8 mouse cellular contexts compared by ENCODE assay signal in genomic region chr13:111809466-111810228, GRCm38 (mm10). TPM values are rescaled to one million over a fixed set of nuclear protein-coding genes. Genes with fewer than 3 reads are reported as not detected.
A peak's percentile ranks its signal among the peaks of the same experiment; 100 is the strongest.
DNase-seq lines count a peak whose midpoint lies in the region; ATAC-seq and TF ChIP-seq lines count a peak whose summit lies in the region.

No protein-coding gene starts in this region.

- H3K36me3 ChIP-seq in intestine, embryonic 16.5 days (ENCODE audit: control insufficient read depth, insufficient read depth, low read length): no peaks in the 10 kb centered on the region
- H3K36me3 ChIP-seq in liver, adult 2 months (ENCODE audit: control insufficient read depth, insufficient read depth, low read length): no peaks in the 10 kb centered on the region

- no peaks in the 10 kb centered on the region for H3K27me3 ChIP-seq in intestine, embryonic 16.5 days (replicated peaks; ENCODE audit: control insufficient read depth, insufficient read depth, low read length)
- H3K27me3 ChIP-seq in liver, adult 2 months (ENCODE audit: control insufficient read depth, insufficient read depth, low read length): no peaks in the 10 kb centered on the region

- peak overlapping the region; percentile 94 for H3K27ac ChIP-seq in intestine, embryonic 16.5 days (ENCODE audit: low read length)
- peak overlapping the region; percentile 88 for H3K27ac ChIP-seq in liver, adult 2 months (replicated peaks; ENCODE audit: insufficient read depth, low read depth, low read length)

- H3K79me2 ChIP-seq in liver, adult 2 months (ENCODE audit: control insufficient read depth, insufficient read depth, low read length): peaks cover 8% of the 10 kb centered on the region; the same call in 1 of the 2 replicates

- peak; percentile 49 for DNase-seq in urinary bladder, postnatal 25 days (ENCODE audit: low spot score)
- DNase-seq in urinary bladder, postnatal 10 days (ENCODE audit: low spot score): no peak
- peak; percentile 80 to 87 for DNase-seq in cerebellum, postnatal 14 days
- DNase-seq in gastrocnemius, postnatal 25 days: peak; percentile 48
- peak; percentile 70 for DNase-seq in liver, adult 2 months (ENCODE audit: extremely low read depth, low read depth, low spot score)
- DNase-seq in neural tube, embryonic 10.5 days (ENCODE audit: extremely low spot score, low spot score): peak; percentile 76
- DNase-seq in urinary bladder, postnatal 36 days (ENCODE audit: low spot score in 2 of 2): peak; percentile 59 to 61

- TF ChIP-seq CTCF in liver, adult 2 months (IDR thresholded peaks at IDR 0.05; ENCODE audit: low read depth, low read length): no peak

- no peak for TF ChIP-seq POLR2A in liver, adult 2 months (IDR thresholded peaks at IDR 0.05; ENCODE audit: extremely low read depth, insufficient read depth, low read length)

- H3K4me1 ChIP-seq in intestine, embryonic 16.5 days (ENCODE audit: control insufficient read depth, insufficient read depth, low read length): peaks cover 16% of the 10 kb centered on the region
- peaks cover 9% of the 10 kb centered on the region for H3K4me1 ChIP-seq in liver, adult 2 months (ENCODE audit: control insufficient read depth, insufficient read depth, low read length)

- 2% methylated on average over 29 of the region's 29 CpGs for WGBS in intestine, embryonic 16.5 days
- 4% methylated on average over 29 of the region's 29 CpGs for WGBS in liver, adult 2 months

- peak; percentile 61 for ATAC-seq in intestine, embryonic 16.5 days

- no peaks in the 10 kb centered on the region for H3K9me3 ChIP-seq in intestine, embryonic 16.5 days (ENCODE audit: control insufficient read depth, low read length)

- peak overlapping the region; percentile 98 for H3K4me3 ChIP-seq in intestine, embryonic 16.5 days (ENCODE audit: low read length)
- H3K4me3 ChIP-seq in liver, adult 2 months (ENCODE audit: insufficient read depth, low read depth, low read length): peak overlapping the region; percentile 91

- peak overlapping the region; percentile 86 for H3K4me2 ChIP-seq in intestine, embryonic 16.5 days (ENCODE audit: low read depth, low read length)

- peak overlapping the region; percentile 98 for H3K9ac ChIP-seq in intestine, embryonic 16.5 days (ENCODE audit: low read depth, low read length)
- peak overlapping the region; percentile 99 for H3K9ac ChIP-seq in liver, adult 2 months (ENCODE audit: low read depth, low read length)

RNA-seq across cellular contexts. Expression of gene Map3k1, which starts 0.9 kb away (rescaled TPM):
- total RNA-seq in gastrocnemius, postnatal 25 days (2021): 1 to 10 TPM; 8.0 to 9.3 TPM
- 20.5 and 21.8 TPM in 2 replicates for polyA plus RNA-seq in intestine, embryonic 16.5 days (2015; fragmentation: Nextera tagmentation; extraction: Ambion mirVana)
- 7.9 and 8.7 TPM in 2 replicates for total RNA-seq in liver, adult 2 months (2014; rRNA removed)
- 4.5 and 4.6 TPM in 2 replicates for polyA plus RNA-seq in liver, adult 2 months (2012; rRNA removed)
